Mouse (Mus musculus) ovary, postnatal 36 days (tissue): Measurements from ENCODE around the gene Nkg7.

ENCODE experiments used
- DNase-seq: peaks from one replicate; pipeline ENCODE4 v3.0.0; 2022; ENCODE audit warnings: low spot score, mixed read lengths

Nkg7 gene

GRCm38 (mm10) chr7:43447801-43448200, 10.9 kb downstream of the Nkg7 start:
- DNase-seq, result no peak

GRCm38 (mm10) chr7:43448246-43448645, 11.4 kb downstream of the Nkg7 start:
- no peak for DNase-seq

GRCm38 (mm10) chr7:43449811-43450210, 12.9 kb downstream of the Nkg7 start:
- DNase-seq, result no peak

- no peak for DNase-seq
Measured at GRCm38 (mm10) chr7:43451726-43452125, 14.9 kb downstream of the Nkg7 start.

- DNase-seq, result peak; percentile 17
Measured at GRCm38 (mm10) chr7:43452609-43453008, 15.7 kb downstream of the Nkg7 start.

GRCm38 (mm10) chr7:43453599-43454355, 16.9 kb downstream of the Nkg7 start:
- no peak for DNase-seq

- no peak for DNase-seq
Measured at GRCm38 (mm10) chr7:43454371-43454770, 17.5 kb downstream of the Nkg7 start.

GRCm38 (mm10) chr7:43462851-43463250, 26.0 kb downstream of the Nkg7 start, which contains the start of gene Vsig10l:
Gene Vsig10l (plus strand): TSS chr7:43463151.
- DNase-seq, result no peak

GRCm38 (mm10) chr7:43463976-43464375, 27.1 kb downstream of the Nkg7 start:
- DNase-seq, result no peak

GRCm38 (mm10) chr7:43464864-43465343, 28.0 kb downstream of the Nkg7 start:
- DNase-seq, result no peak

GRCm38 (mm10) chr7:43465344-43466098, 28.6 kb downstream of the Nkg7 start:
- peak; percentile 86 for DNase-seq

- DNase-seq, result peak; percentile 82
Measured at GRCm38 (mm10) chr7:43466099-43466694, 29.3 kb downstream of the Nkg7 start.

- no peak for DNase-seq
Measured at GRCm38 (mm10) chr7:43470373-43470772, 33.5 kb downstream of the Nkg7 start.

- no peak for DNase-seq
Measured at GRCm38 (mm10) chr7:43475706-43476105, 38.8 kb downstream of the Nkg7 start.

GRCm38 (mm10) chr7:43476376-43476775, 39.5 kb downstream of the Nkg7 start:
- no peak for DNase-seq

- no peak for DNase-seq
Measured at GRCm38 (mm10) chr7:43481191-43481590, 44.3 kb downstream of the Nkg7 start.

GRCm38 (mm10) chr7:43482090-43482716, 45.3 kb downstream of the Nkg7 start:
- no peak for DNase-seq

GRCm38 (mm10) chr7:43483236-43483635, 46.4 kb downstream of the Nkg7 start:
- DNase-seq, result peak; percentile 42
